Mouse (Mus musculus) heart, adult 2 months (tissue): ENCODE results near the gene Olfr215. TPM values are rescaled to one million over a fixed set of nuclear protein-coding genes. Genes with fewer than 3 reads are reported as not detected.
A peak's percentile ranks its signal among the peaks of the same experiment; 100 is the strongest.
"Not testable (repeated sequence)": the region's sequence is repeated elsewhere in the genome, so short reads cannot be mapped to it uniquely, and the experiment has no call there.

Experiments used
- DNase-seq, 2 experiments: peaks; one replicate each; pipeline ENCODE4 v3.0.0; 2021
- H3K27ac ChIP-seq: fragments of 200-600 bp; 2 replicates; pipeline ENCODE4 v1.8.1; 2022
- H3K27me3 ChIP-seq: fragments of 200-500 bp; 2 replicates; pipeline ENCODE4 v1.6.1; 2012; ENCODE audit warnings: mild to moderate bottlenecking, low read length, inconsistent platforms, mixed read lengths; ENCODE audit not compliant: control insufficient read depth, insufficient read depth
- H3K36me3 ChIP-seq: fragments of 200-500 bp; 2 replicates; pipeline ENCODE4 v1.6.1; 2012; ENCODE audit warnings: low read length, inconsistent platforms; ENCODE audit not compliant: control insufficient read depth, insufficient read depth
- H3K4me1 ChIP-seq: fragments of 200-500 bp; 2 replicates; pipeline ENCODE4 v1.6.1; 2011; ENCODE audit warnings: low read length; ENCODE audit not compliant: control insufficient read depth, insufficient read depth
- H3K4me3 ChIP-seq: fragments of 200-600 bp; 2 replicates; pipeline ENCODE4 v1.8.1; 2022
- H3K79me2 ChIP-seq: fragments of 200-500 bp; replicated peaks from 2 replicates; pipeline ENCODE4 v1.6.1; 2012; ENCODE audit warnings: mild to moderate bottlenecking, inconsistent platforms, low read length, moderate library complexity, mixed read lengths; ENCODE audit not compliant: control insufficient read depth, insufficient read depth
- H3K9ac ChIP-seq: fragments of 200-500 bp; 2 replicates; pipeline ENCODE4 v1.6.1; 2012; ENCODE audit warnings: low read depth, mild to moderate bottlenecking, control low read depth, inconsistent platforms, low read length, mixed read lengths
- CTCF ChIP-seq: fragments of 200-600 bp; IDR thresholded peaks from 2 replicates; pipeline ENCODE4 v1.8.1; 2022; ENCODE audit warnings: antibody characterized with exemption, mild to moderate bottlenecking, moderate library complexity
- EP300 ChIP-seq: fragments of 200-500 bp; IDR thresholded peaks from 2 replicates; pipeline ENCODE4 v1.6.1; 2011; ENCODE audit warnings: low read depth, low read length, control low read depth; ENCODE audit not compliant: insufficient read depth
- POLR2A ChIP-seq: fragments of 200-500 bp; IDR thresholded peaks from 2 replicates; pipeline ENCODE4 v1.6.1; 2011; ENCODE audit warnings: mild to moderate bottlenecking, low read depth, low read length, control low read depth; ENCODE audit not compliant: insufficient read depth
- WGBS: fragments of 180-500 bp; shearing (Covaris S2); methylation state at CpG from one replicate; pipeline ENCODE4 v1.1.7; 2018; 5-methylcytosine and 5-hydroxymethylcytosine counted together
- intact Hi-C: fragments of 180-260 bp; cut with DNase I; formaldehyde crosslinking; loops from one replicate; pipeline ENCODE4 v1.15.1; 2025
- long read RNA-seq: library from polyadenylated mRNA; stranded (forward); transcript quantifications from one replicate; pipeline ENCODE4 v2.0.0, GENCODE M21; 2021
- polyA plus RNA-seq: library from polyadenylated mRNA; depleted of rRNA; stranded (reverse); fragments of >200 nt; gene quantifications from 2 replicates; pipeline ENCODE4 v1.2.3, GENCODE M21; 2012; rRNA removed
- total RNA-seq, 2 experiments: library from RNA; stranded (reverse); gene quantifications; 2 replicates each; pipeline ENCODE4 v1.2.3; 2021

Gene Olfr215
- total RNA-seq, result not detected
- not detected in 2 replicates for polyA plus RNA-seq
- long read RNA-seq, result 0 reads

- no peak within 1 kb of the TSS for H3K4me3 ChIP-seq
- DNase-seq, result no peak
These were observed at the start of gene Olfr215 for GRCm38 (mm10) chr6:116584095-116584494. TSS of gene Olfr215 (minus strand) at chr6:116584195.

GRCm38 (mm10) chr6:116632129-116632528, 48.1 kb upstream of the Olfr215 start:
- no peaks in the 10 kb centered on the region for H3K79me2 ChIP-seq
- H3K27ac ChIP-seq, result no peak overlapping the region
- H3K27me3 ChIP-seq, result no peaks in the 10 kb centered on the region
- TF ChIP-seq CTCF (peak; percentile 94), POLR2A (no peak), EP300 (peak; percentile 81)
- H3K9ac ChIP-seq, result no peak overlapping the region
- H3K4me1 ChIP-seq, result peaks cover 19% of the 10 kb centered on the region
- peak; percentile 82 to 85 for DNase-seq
- intact Hi-C loops, result loop anchor here (1.0 kb wide), 2 partner anchors 19 to 65 kb away; no protein-coding TSS in a partner anchor
- peaks cover 12% of the 10 kb centered on the region for H3K36me3 ChIP-seq
- no peak overlapping the region for H3K4me3 ChIP-seq
- 24% methylated on average over 1 of the region's 1 CpGs for WGBS

More at GRCm38 (mm10) chr6:116584095-116584494, at the start of gene Olfr215:
- Histone ChIP-seq H3K27me3 (no peaks in the 10 kb centered on the region), H3K79me2 (no peaks in the 10 kb centered on the region), H3K4me1 (no peaks in the 10 kb centered on the region), H3K27ac (no peak within 1 kb of the TSS), H3K9ac (no peak within 1 kb of the TSS), H3K36me3 (no peaks in the 10 kb centered on the region)
- TF ChIP-seq EP300 (no peak), POLR2A (no peak), CTCF (no peak)
- WGBS, result 76% methylated on average over 4 of the region's 4 CpGs
- intact Hi-C loops, result no loop called here

- TF ChIP-seq EP300 (no peak), CTCF (no peak), POLR2A (no peak)
- Histone ChIP-seq H3K4me3 (no peak overlapping the region), H3K9ac (no peak overlapping the region), H3K36me3 (peaks cover 3% of the 10 kb centered on the region), H3K27me3 (no peaks in the 10 kb centered on the region), H3K79me2 (no peaks in the 10 kb centered on the region), H3K4me1 (peaks cover 5% of the 10 kb centered on the region), H3K27ac (no peak overlapping the region; the same call in 1 of the 2 replicates)
- 27% methylated on average over 10 of the region's 10 CpGs for WGBS
- DNase-seq, result no peak
- intact Hi-C loops, result no loop called here
These were observed 45.8 kb upstream of the Olfr215 start for GRCm38 (mm10) chr6:116629766-116630165.

- under 1% methylated on average over 56 of the region's 56 CpGs for WGBS
- peak; percentile 81 to 82 for DNase-seq
- TF ChIP-seq EP300 (no peak), CTCF (no peak), POLR2A (peak; percentile 54)
- Histone ChIP-seq H3K36me3 (peaks cover 3% of the 10 kb centered on the region; the same call in 1 of the 2 replicates), H3K79me2 (no peaks in the 10 kb centered on the region), H3K27ac (peak within 1 kb of the TSS; percentile 88), H3K9ac (peak within 1 kb of the TSS; percentile 95), H3K4me1 (peaks cover 3% of the 10 kb centered on the region), H3K4me3 (peak within 1 kb of the TSS; percentile 82), H3K27me3 (no peaks in the 10 kb centered on the region)
- intact Hi-C loops, result no loop called here
These were observed 44.7 kb upstream of the Olfr215 start, which contains the start of gene Zfp422 for GRCm38 (mm10) chr6:116628539-116629171. TSS of gene Zfp422 (minus strand) at chr6:116628999.

- H3K4me3 ChIP-seq, result peak overlapping the region; percentile 82
- no peak for DNase-seq
- peak overlapping the region; percentile 95 for H3K9ac ChIP-seq
- peak overlapping the region; percentile 88 for H3K27ac ChIP-seq
- H3K27me3 ChIP-seq, result no peaks in the 10 kb centered on the region
- H3K36me3 ChIP-seq, result peaks cover 3% of the 10 kb centered on the region; the same call in 1 of the 2 replicates
- H3K4me1 ChIP-seq, result peaks cover 3% of the 10 kb centered on the region
- TF ChIP-seq EP300, result no peak
- no peak for TF ChIP-seq CTCF
- no peak for TF ChIP-seq POLR2A
- no peaks in the 10 kb centered on the region for H3K79me2 ChIP-seq
- 14% methylated on average over 9 of the region's 9 CpGs for WGBS
- intact Hi-C loops, result no loop called here
These were observed 44.1 kb upstream of the Olfr215 start for GRCm38 (mm10) chr6:116628095-116628494.

- H3K4me1 ChIP-seq, intact Hi-C loops, H3K27ac ChIP-seq, DNase-seq, H3K36me3 ChIP-seq, H3K4me3 ChIP-seq, H3K79me2 ChIP-seq, H3K27me3 ChIP-seq, H3K9ac ChIP-seq: not testable (repeated sequence)
- WGBS, result 95% methylated on average over 9 of the region's 9 CpGs
These were observed 42.4 kb upstream of the Olfr215 start for GRCm38 (mm10) chr6:116626417-116626816.
